Mouse (Mus musculus) midbrain, embryonic 15.5 days (tissue): ENCODE data around the gene Als2. TPM values are rescaled to one million over a fixed set of nuclear protein-coding genes. Genes with fewer than 3 reads are reported as not detected.

ENCODE experiments used
- ATAC-seq: fragments of 200-750 bp; cut with Nextera tagmentation; replicated peaks from 2 replicates; pipeline ENCODE4 v1.8.0; 2017; ENCODE audit warnings: moderate TSS enrichment
- H3K27ac ChIP-seq: fragments of 300-500 bp; sonication (generic); 2 replicates; pipeline ENCODE4 v1.5.1; 2015; ENCODE audit warnings: mild to moderate bottlenecking, inconsistent platforms
- H3K27me3 ChIP-seq: fragments of 300-500 bp; sonication (generic); replicated peaks from 2 replicates; pipeline ENCODE4 v1.6.1; 2015; ENCODE audit warnings: inconsistent platforms
- H3K36me3 ChIP-seq: fragments of 300-500 bp; sonication (generic); replicated peaks from 2 replicates; pipeline ENCODE4 v1.6.1; 2015; ENCODE audit warnings: inconsistent platforms
- H3K4me1 ChIP-seq: fragments of 300-500 bp; sonication (generic); 2 replicates; pipeline ENCODE4 v1.6.1; 2015; ENCODE audit warnings: inconsistent platforms
- H3K4me2 ChIP-seq: fragments of 300-500 bp; sonication (generic); 2 replicates; pipeline ENCODE4 v1.6.1; 2015; ENCODE audit warnings: inconsistent platforms, mild to moderate bottlenecking, moderate library complexity
- H3K4me3 ChIP-seq: fragments of 300-500 bp; sonication (generic); 2 replicates; pipeline ENCODE4 v1.5.1; 2015; ENCODE audit warnings: mild to moderate bottlenecking, inconsistent platforms
- H3K9ac ChIP-seq: fragments of 300-500 bp; sonication (generic); 2 replicates; pipeline ENCODE4 v1.6.1; 2015; ENCODE audit warnings: mild to moderate bottlenecking, inconsistent platforms
- H3K9me3 ChIP-seq: fragments of 300-500 bp; sonication (generic); 2 replicates; pipeline ENCODE4 v1.6.1; 2016; ENCODE audit warnings: inconsistent platforms
- whole genome bisulfite sequencing: fragments of 180-500 bp; shearing (Covaris S2); methylation state at CpG from one replicate; pipeline ENCODE4 v1.1.7; 2015; ENCODE audit warnings: mixed read lengths; 5-methylcytosine and 5-hydroxymethylcytosine counted together
- polyA plus RNA-seq: library from polyadenylated mRNA; unstranded; fragments of >200 nt; fragmentation: Nextera tagmentation; extraction: Ambion mirVana; gene quantifications from 2 replicates; pipeline ENCODE4 v1.2.1, GENCODE M21; 2015

Als2 gene
- polyA plus RNA-seq, 1 experiment from 2014 or later: 23.1 TPM

GRCm38 (mm10) chr1:59243770-59244169, 6.7 kb upstream of the Als2 start:
- H3K9ac ChIP-seq: no peak overlapping the region
- H3K9me3 ChIP-seq: no peaks in the 10 kb centered on the region
- H3K27me3 ChIP-seq: no peaks in the 10 kb centered on the region
- 65% methylated on average over 2 of the region's 2 CpGs for WGBS
- ATAC-seq: no peak
- H3K36me3 ChIP-seq: no peaks in the 10 kb centered on the region
- H3K27ac ChIP-seq: no peak overlapping the region
- no peaks in the 10 kb centered on the region for H3K4me1 ChIP-seq
- H3K4me2 ChIP-seq: no peak overlapping the region
- no peak overlapping the region for H3K4me3 ChIP-seq

- Histone ChIP-seq H3K4me3 (peak overlapping the region; percentile 88), H3K27ac (peak overlapping the region; percentile 79), H3K4me2 (peak overlapping the region; percentile 72), H3K9me3 (no peaks in the 10 kb centered on the region), H3K9ac (peak overlapping the region; percentile 44), H3K36me3 (no peaks in the 10 kb centered on the region), H3K27me3 (no peaks in the 10 kb centered on the region), H3K4me1 (peaks cover 20% of the 10 kb centered on the region)
- WGBS: 1% methylated on average over 19 of the region's 19 CpGs
- peak; percentile 57 for ATAC-seq
These were observed 682 bp upstream of the Als2 start for GRCm38 (mm10) chr1:59237614-59238211.

- Histone ChIP-seq H3K9ac (no peak overlapping the region), H3K4me2 (no peak overlapping the region), H3K36me3 (no peaks in the 10 kb centered on the region), H3K4me1 (0 out of 2 replicates have a peak, but pooled peaks cover 4% of the 10 kb centered on the region), H3K9me3 (no peaks in the 10 kb centered on the region), H3K27ac (no peak overlapping the region), H3K4me3 (no peak overlapping the region), H3K27me3 (no peaks in the 10 kb centered on the region)
- WGBS: 37% methylated on average over 4 of the region's 4 CpGs
- no peak for ATAC-seq
These were observed 7.8 kb downstream of the Als2 start for GRCm38 (mm10) chr1:59229187-59229586.

- Histone ChIP-seq H3K4me3 (no peak overlapping the region), H3K36me3 (no peaks in the 10 kb centered on the region), H3K4me1 (0 out of 2 replicates have a peak, but pooled peaks cover 4% of the 10 kb centered on the region), H3K27ac (no peak overlapping the region), H3K27me3 (no peaks in the 10 kb centered on the region), H3K9ac (no peak overlapping the region), H3K4me2 (no peak overlapping the region), H3K9me3 (no peaks in the 10 kb centered on the region)
- 88% methylated on average over 7 of the region's 7 CpGs for WGBS
- ATAC-seq: no peak
These were observed 8.5 kb downstream of the Als2 start for GRCm38 (mm10) chr1:59228552-59228951.

GRCm38 (mm10) chr1:59222101-59222825, 14.8 kb downstream of the Als2 start:
- H3K27me3 ChIP-seq: no peaks in the 10 kb centered on the region
- H3K4me1 ChIP-seq: no peaks in the 10 kb centered on the region
- H3K4me3 ChIP-seq: no peak overlapping the region
- ATAC-seq: no peak
- H3K9me3 ChIP-seq: no peaks in the 10 kb centered on the region
- no peak overlapping the region for H3K9ac ChIP-seq
- no peaks in the 10 kb centered on the region for H3K36me3 ChIP-seq
- no peak overlapping the region for H3K27ac ChIP-seq
- WGBS: 93% methylated on average over 7 of the region's 7 CpGs
- H3K4me2 ChIP-seq: no peak overlapping the region

GRCm38 (mm10) chr1:59221591-59221990, 15.4 kb downstream of the Als2 start:
- H3K4me3 ChIP-seq: no peak overlapping the region
- WGBS: 96% methylated on average over 2 of the region's 2 CpGs
- no peak overlapping the region for H3K4me2 ChIP-seq
- H3K4me1 ChIP-seq: no peaks in the 10 kb centered on the region
- H3K27ac ChIP-seq: no peak overlapping the region
- no peak for ATAC-seq
- H3K36me3 ChIP-seq: no peaks in the 10 kb centered on the region
- H3K9me3 ChIP-seq: no peaks in the 10 kb centered on the region
- no peaks in the 10 kb centered on the region for H3K27me3 ChIP-seq
- H3K9ac ChIP-seq: no peak overlapping the region

GRCm38 (mm10) chr1:59220371-59220770, 16.7 kb downstream of the Als2 start:
- 58% methylated on average over 3 of the region's 3 CpGs for WGBS
- H3K9ac ChIP-seq: no peak overlapping the region

GRCm38 (mm10) chr1:59215446-59215845, 21.6 kb downstream of the Als2 start:
- H3K27ac ChIP-seq: no peak overlapping the region
- no peaks in the 10 kb centered on the region for H3K4me1 ChIP-seq
- no peak for ATAC-seq
- H3K4me3 ChIP-seq: no peak overlapping the region
- no peak overlapping the region for H3K4me2 ChIP-seq
- H3K27me3 ChIP-seq: no peaks in the 10 kb centered on the region
- WGBS: 97% methylated on average over 11 of the region's 11 CpGs
- no peaks in the 10 kb centered on the region for H3K9me3 ChIP-seq
- H3K9ac ChIP-seq: no peak overlapping the region
- H3K36me3 ChIP-seq: peaks cover 8% of the 10 kb centered on the region

More at GRCm38 (mm10) chr1:59220371-59220770, 16.7 kb downstream of the Als2 start:
- no peak overlapping the region for H3K4me3 ChIP-seq
- no peak overlapping the region for H3K4me2 ChIP-seq
- no peak overlapping the region for H3K27ac ChIP-seq
- H3K9me3 ChIP-seq: no peaks in the 10 kb centered on the region
- ATAC-seq: no peak
- H3K4me1 ChIP-seq: no peaks in the 10 kb centered on the region
- H3K36me3 ChIP-seq: no peaks in the 10 kb centered on the region
- H3K27me3 ChIP-seq: no peaks in the 10 kb centered on the region

- no peak overlapping the region for H3K9ac ChIP-seq
- H3K4me3 ChIP-seq: no peak overlapping the region
- no peaks in the 10 kb centered on the region for H3K9me3 ChIP-seq
- H3K36me3 ChIP-seq: peaks cover 10% of the 10 kb centered on the region
- no peak overlapping the region for H3K27ac ChIP-seq
- H3K4me1 ChIP-seq: no peaks in the 10 kb centered on the region
- no peak overlapping the region for H3K4me2 ChIP-seq
- no CpG with 5 or more reads among the region's 1 CpGs for WGBS
- H3K27me3 ChIP-seq: no peaks in the 10 kb centered on the region
- no peak for ATAC-seq
These were observed 24.1 kb downstream of the Als2 start for GRCm38 (mm10) chr1:59212951-59213350.

- Histone ChIP-seq H3K4me1 (no peaks in the 10 kb centered on the region), H3K27me3 (no peaks in the 10 kb centered on the region), H3K4me3 (no peak overlapping the region), H3K36me3 (peaks cover 10% of the 10 kb centered on the region), H3K9me3 (no peaks in the 10 kb centered on the region), H3K9ac (no peak overlapping the region), H3K4me2 (no peak overlapping the region), H3K27ac (no peak overlapping the region)
- ATAC-seq: no peak
- 86% methylated on average over 5 of the region's 5 CpGs for WGBS
These were observed 24.8 kb downstream of the Als2 start for GRCm38 (mm10) chr1:59212076-59212779.

GRCm38 (mm10) chr1:59211651-59212050, 25.4 kb downstream of the Als2 start:
- Histone ChIP-seq H3K27me3 (no peaks in the 10 kb centered on the region), H3K9ac (no peak overlapping the region), H3K4me1 (no peaks in the 10 kb centered on the region), H3K4me2 (no peak overlapping the region), H3K36me3 (peaks cover 10% of the 10 kb centered on the region), H3K27ac (no peak overlapping the region), H3K4me3 (no peak overlapping the region), H3K9me3 (no peaks in the 10 kb centered on the region)
- ATAC-seq: no peak
- 82% methylated on average over 4 of the region's 4 CpGs for WGBS

GRCm38 (mm10) chr1:59208331-59208730, 28.7 kb downstream of the Als2 start:
- Histone ChIP-seq H3K36me3 (peaks cover 6% of the 10 kb centered on the region; the same call in 1 of the 2 replicates), H3K27me3 (no peaks in the 10 kb centered on the region), H3K9me3 (no peaks in the 10 kb centered on the region), H3K4me2 (no peak overlapping the region), H3K4me1 (no peaks in the 10 kb centered on the region), H3K4me3 (no peak overlapping the region), H3K9ac (no peak overlapping the region), H3K27ac (no peak overlapping the region)
- 96% methylated on average over 1 of the region's 1 CpGs for WGBS
- ATAC-seq: no peak
